Mouse (Mus musculus) heart, postnatal 10 days (tissue): ENCODE results near the gene Hnrnpa0. TPM values are rescaled to one million over a fixed set of nuclear protein-coding genes. Genes with fewer than 3 reads are reported as not detected.

Experiments used
- total RNA-seq, 2 experiments: library from RNA; stranded (reverse); gene quantifications; 2 replicates each; pipeline ENCODE4 v1.2.3; 2021

The Hnrnpa0 gene
- total RNA-seq, 2 experiments from 2014 or later = 139 to 141 TPM

Other genes with a start within 250 kb of the Hnrnpa0 start
- under 1 TPM; 0.43 to 0.67 TPM for gene Spock1, start 220.2 kb downstream of the Hnrnpa0 start, total RNA-seq
- gene Klhl3, start 15.0 kb downstream of the Hnrnpa0 start, total RNA-seq = 1 to 10 TPM; 4.3 to 4.8 TPM
- 10 to 100 TPM; 21.3 to 22.0 TPM for gene Idnk, start 29.1 kb upstream of the Hnrnpa0 start, total RNA-seq
- gene Ubqln1, start 87.1 kb upstream of the Hnrnpa0 start, total RNA-seq = 10 to 100 TPM; 64.2 to 65.1 TPM
- 10 to 100 TPM; 25.7 to 26.4 TPM for gene Gkap1, start 147.1 kb upstream of the Hnrnpa0 start, total RNA-seq
- under 1 TPM; 0.22 to 0.24 TPM for gene Kif27, start 230.6 kb upstream of the Hnrnpa0 start, total RNA-seq